Mouse (Mus musculus) mammary gland, adult 2 months (tissue): ENCODE results near the gene Ssxa1. TPM values are rescaled to one million over a fixed set of nuclear protein-coding genes. Genes with fewer than 3 reads are reported as not detected.

Experiments used
- polyA plus RNA-seq: library from polyadenylated mRNA; depleted of rRNA; stranded (reverse); fragments of >200 nt; gene quantifications from 2 replicates; pipeline ENCODE4 v1.2.3, GENCODE M21; 2012; ENCODE audit warnings: low replicate concordance; rRNA removed

Gene Ssxa1
- not detected in 2 replicates for polyA plus RNA-seq

GRCm38 (mm10) chrX:21115520-21115919 is at the start of gene Ssxa1:
Gene Ssxa1 (plus strand): TSS chrX:21115820.

GRCm38 (mm10) chrX:21068106-21068505 is 47.5 kb upstream of the Ssxa1 start, which contains the start of gene Spaca5:
Gene Spaca5 (plus strand): TSS chrX:21068406.

GRCm38 (mm10) chrX:21088983-21089866 is 26.4 kb upstream of the Ssxa1 start, which contains the start of gene Zfp300:
Gene Zfp300 (minus strand): TSS chrX:21089527.

Other genes starting within 250 kb of the Ssxa1 start
- gene Timp1, start 245.7 kb upstream of the Ssxa1 start, polyA plus RNA-seq: 16.7 and 20.6 TPM in 2 replicates
- gene Syn1, start 194.8 kb upstream of the Ssxa1 start, polyA plus RNA-seq: 0.57 and 0.86 TPM in 2 replicates
- gene Cfp, start 184.3 kb upstream of the Ssxa1 start, polyA plus RNA-seq: 92.4 and 130 TPM in 2 replicates
- 18.1 and 24.6 TPM in 2 replicates for gene Elk1, start 165.2 kb upstream of the Ssxa1 start, polyA plus RNA-seq
- 9.7 and 28.4 TPM in 2 replicates for gene Uxt, start 153.8 kb upstream of the Ssxa1 start, polyA plus RNA-seq
- 0.65 and 1.9 TPM in 2 replicates for gene Zfp182, start 53.5 kb upstream of the Ssxa1 start, polyA plus RNA-seq
- not detected in 2 replicates for gene Spaca5, start 47.4 kb upstream of the Ssxa1 start, polyA plus RNA-seq
- 0.19 and 0.22 TPM in 2 replicates for gene Zfp300, start 26.3 kb upstream of the Ssxa1 start, polyA plus RNA-seq
- not detected in 2 replicates for gene Gm21876, start 59.8 kb downstream of the Ssxa1 start, polyA plus RNA-seq